Mouse (Mus musculus) liver, embryonic 12.5 days (tissue): ENCODE results near the gene Fam111a. TPM values are rescaled to one million over a fixed set of nuclear protein-coding genes. Genes with fewer than 3 reads are reported as not detected.
A peak's percentile ranks its signal among the peaks of the same experiment; 100 is the strongest.

Experiments used
- ATAC-seq: fragments of 200-750 bp; cut with Nextera tagmentation; 2 replicates; pipeline ENCODE4 v1.8.0; 2017; ENCODE audit warnings: moderate number of reproducible peaks, mild to moderate bottlenecking, moderate library complexity
- H3K27ac ChIP-seq: fragments of 300-500 bp; sonication (generic); 2 replicates; pipeline ENCODE4 v1.5.1; 2016; ENCODE audit warnings: mild to moderate bottlenecking
- H3K27me3 ChIP-seq: fragments of 300-500 bp; sonication (generic); replicated peaks from 2 replicates; pipeline ENCODE4 v1.6.1; 2016; ENCODE audit warnings: mild to moderate bottlenecking, moderate library complexity
- H3K36me3 ChIP-seq: fragments of 300-500 bp; sonication (generic); 2 replicates; pipeline ENCODE4 v1.6.1; 2016; ENCODE audit warnings: mild to moderate bottlenecking, moderate library complexity
- H3K4me1 ChIP-seq: fragments of 300-500 bp; sonication (generic); 2 replicates; pipeline ENCODE4 v1.6.1; 2016
- H3K4me2 ChIP-seq: fragments of 300-500 bp; sonication (generic); 2 replicates; pipeline ENCODE4 v1.6.1; 2016; ENCODE audit warnings: mild to moderate bottlenecking, moderate library complexity
- H3K4me3 ChIP-seq: fragments of 300-500 bp; sonication (generic); 2 replicates; pipeline ENCODE4 v1.5.1; 2016; ENCODE audit warnings: mild to moderate bottlenecking, moderate library complexity
- H3K9ac ChIP-seq: fragments of 300-500 bp; sonication (generic); 2 replicates; pipeline ENCODE4 v1.6.1; 2016; ENCODE audit warnings: mild to moderate bottlenecking, moderate library complexity
- H3K9me3 ChIP-seq: fragments of 300-500 bp; sonication (generic); replicated peaks from 2 replicates; pipeline ENCODE4 v1.6.1; 2016; ENCODE audit warnings: mild to moderate bottlenecking, moderate library complexity
- WGBS: fragments of 180-500 bp; shearing (Covaris S2); methylation state at CpG from one replicate; pipeline ENCODE4 v1.1.7; 2016; ENCODE audit not compliant: insufficient replicate concordance; 5-methylcytosine and 5-hydroxymethylcytosine counted together
- polyA plus RNA-seq: library from polyadenylated mRNA; unstranded; fragments of >200 nt; fragmentation: Nextera tagmentation; extraction: Ambion mirVana; gene quantifications from 2 replicates; pipeline ENCODE4 v1.2.1, GENCODE M21; 2016

Gene Fam111a
- polyA plus RNA-seq, 1 experiment from 2014 or later, result 34.1 TPM

GRCm38 (mm10) chr19:12517671-12518540 is 27.6 kb upstream of the Fam111a start:
- H3K9ac ChIP-seq, result peak overlapping the region; percentile 27
- no peaks in the 10 kb centered on the region for H3K27me3 ChIP-seq
- H3K27ac ChIP-seq, result no peak overlapping the region

GRCm38 (mm10) chr19:12518541-12518890 is 27.0 kb upstream of the Fam111a start:
- Histone ChIP-seq H3K9me3 (no peaks in the 10 kb centered on the region), H3K4me2 (peak overlapping the region; percentile 57), H3K36me3 (no peaks in the 10 kb centered on the region), H3K27ac (no peak overlapping the region), H3K4me3 (peak overlapping the region; percentile 50), H3K27me3 (no peaks in the 10 kb centered on the region), H3K9ac (no peak overlapping the region), H3K4me1 (no peaks in the 10 kb centered on the region)
- ATAC-seq, result no peak

More at GRCm38 (mm10) chr19:12517671-12518540, 27.6 kb upstream of the Fam111a start:
- Histone ChIP-seq H3K4me3 (peak overlapping the region; percentile 50), H3K4me2 (peak overlapping the region; percentile 57), H3K36me3 (no peaks in the 10 kb centered on the region), H3K9me3 (no peaks in the 10 kb centered on the region), H3K4me1 (no peaks in the 10 kb centered on the region)
- 2% methylated on average over 16 of the region's 16 CpGs for WGBS
- no peak for ATAC-seq

GRCm38 (mm10) chr19:12523377-12523776 is 22.2 kb upstream of the Fam111a start:
- Histone ChIP-seq H3K4me1 (no peaks in the 10 kb centered on the region), H3K9ac (no peak overlapping the region), H3K4me3 (no peak overlapping the region), H3K27me3 (no peaks in the 10 kb centered on the region), H3K9me3 (no peaks in the 10 kb centered on the region), H3K36me3 (no peaks in the 10 kb centered on the region), H3K27ac (no peak overlapping the region), H3K4me2 (no peak overlapping the region)
- 40% methylated on average over 4 of the region's 4 CpGs for WGBS
- no peak for ATAC-seq

GRCm38 (mm10) chr19:12537168-12537567 is 8.4 kb upstream of the Fam111a start:
- no peak overlapping the region for H3K4me2 ChIP-seq
- H3K27me3 ChIP-seq, result no peaks in the 10 kb centered on the region
- no peak overlapping the region for H3K27ac ChIP-seq
- no peaks in the 10 kb centered on the region for H3K36me3 ChIP-seq
- H3K4me1 ChIP-seq, result no peaks in the 10 kb centered on the region
- H3K9ac ChIP-seq, result no peak overlapping the region
- H3K9me3 ChIP-seq, result no peaks in the 10 kb centered on the region
- no peak overlapping the region for H3K4me3 ChIP-seq
- ATAC-seq, result no peak

GRCm38 (mm10) chr19:12539975-12540374 is 5.6 kb upstream of the Fam111a start:
- Histone ChIP-seq H3K36me3 (no peaks in the 10 kb centered on the region), H3K9me3 (no peaks in the 10 kb centered on the region), H3K4me3 (no peak overlapping the region), H3K4me1 (no peaks in the 10 kb centered on the region), H3K27ac (no peak overlapping the region), H3K4me2 (no peak overlapping the region), H3K9ac (no peak overlapping the region), H3K27me3 (no peaks in the 10 kb centered on the region)
- WGBS, result 62% methylated on average over 1 of the region's 1 CpGs
- no peak for ATAC-seq

GRCm38 (mm10) chr19:12540727-12541126 is 4.8 kb upstream of the Fam111a start:
- ATAC-seq, result no peak
- no peak overlapping the region for H3K27ac ChIP-seq
- no peak overlapping the region for H3K9ac ChIP-seq
- WGBS, result 43% methylated on average over 3 of the region's 3 CpGs
- no peak overlapping the region for H3K4me2 ChIP-seq
- H3K36me3 ChIP-seq, result no peaks in the 10 kb centered on the region
- H3K27me3 ChIP-seq, result no peaks in the 10 kb centered on the region
- no peaks in the 10 kb centered on the region for H3K9me3 ChIP-seq
- no peak overlapping the region for H3K4me3 ChIP-seq
- no peaks in the 10 kb centered on the region for H3K4me1 ChIP-seq

GRCm38 (mm10) chr19:12541644-12542043 is 3.9 kb upstream of the Fam111a start:
- Histone ChIP-seq H3K4me2 (no peak overlapping the region), H3K36me3 (no peaks in the 10 kb centered on the region), H3K27ac (no peak overlapping the region), H3K9me3 (no peaks in the 10 kb centered on the region), H3K27me3 (no peaks in the 10 kb centered on the region), H3K4me3 (no peak overlapping the region), H3K9ac (no peak overlapping the region), H3K4me1 (no peaks in the 10 kb centered on the region)
- 19% methylated on average over 2 of the region's 2 CpGs for WGBS
- no peak for ATAC-seq

GRCm38 (mm10) chr19:12549166-12549565 is 3.6 kb downstream of the Fam111a start:
- 58% methylated on average over 5 of the region's 5 CpGs for WGBS
- Histone ChIP-seq H3K27me3 (no peaks in the 10 kb centered on the region), H3K9me3 (no peaks in the 10 kb centered on the region), H3K27ac (no peak overlapping the region), H3K4me3 (no peak overlapping the region), H3K4me1 (no peaks in the 10 kb centered on the region), H3K36me3 (no peaks in the 10 kb centered on the region), H3K4me2 (no peak overlapping the region), H3K9ac (no peak overlapping the region)
- no peak for ATAC-seq

- H3K9ac ChIP-seq, result no peak overlapping the region
- no peak overlapping the region for H3K4me2 ChIP-seq
- H3K4me1 ChIP-seq, result no peaks in the 10 kb centered on the region
- no peak overlapping the region for H3K4me3 ChIP-seq
- no peak overlapping the region for H3K27ac ChIP-seq
- H3K9me3 ChIP-seq, result no peaks in the 10 kb centered on the region
- H3K27me3 ChIP-seq, result no peaks in the 10 kb centered on the region
- no peaks in the 10 kb centered on the region for H3K36me3 ChIP-seq
- ATAC-seq, result no peak
- WGBS, result 66% methylated on average over 5 of the region's 5 CpGs
Measured at GRCm38 (mm10) chr19:12550005-12550942, 4.7 kb downstream of the Fam111a start.

- H3K4me2 ChIP-seq, result no peak overlapping the region
- H3K27ac ChIP-seq, result no peak overlapping the region
- ATAC-seq, result no peak
- H3K36me3 ChIP-seq, result no peaks in the 10 kb centered on the region
- no peaks in the 10 kb centered on the region for H3K27me3 ChIP-seq
- WGBS, result 64% methylated on average over 2 of the region's 2 CpGs
- no peak overlapping the region for H3K4me3 ChIP-seq
- no peaks in the 10 kb centered on the region for H3K9me3 ChIP-seq
- no peaks in the 10 kb centered on the region for H3K4me1 ChIP-seq
- H3K9ac ChIP-seq, result no peak overlapping the region
Measured at GRCm38 (mm10) chr19:12556293-12556692, 10.8 kb downstream of the Fam111a start.

- no peak overlapping the region for H3K4me3 ChIP-seq
- H3K27ac ChIP-seq, result no peak overlapping the region
- no peak for ATAC-seq
- no peaks in the 10 kb centered on the region for H3K27me3 ChIP-seq
- no peaks in the 10 kb centered on the region for H3K4me1 ChIP-seq
- no peak overlapping the region for H3K4me2 ChIP-seq
- H3K9me3 ChIP-seq, result no peaks in the 10 kb centered on the region
- WGBS, result 54% methylated on average over 4 of the region's 4 CpGs
- no peak overlapping the region for H3K9ac ChIP-seq
- no peaks in the 10 kb centered on the region for H3K36me3 ChIP-seq
Measured at GRCm38 (mm10) chr19:12558219-12558618, 12.7 kb downstream of the Fam111a start.

- Histone ChIP-seq H3K9ac (no peak overlapping the region), H3K4me2 (no peak overlapping the region), H3K27me3 (no peaks in the 10 kb centered on the region), H3K27ac (no peak overlapping the region), H3K4me1 (no peaks in the 10 kb centered on the region), H3K9me3 (no peaks in the 10 kb centered on the region), H3K36me3 (no peaks in the 10 kb centered on the region), H3K4me3 (no peak overlapping the region)
- no peak for ATAC-seq
Measured at GRCm38 (mm10) chr19:12564197-12564596, 18.7 kb downstream of the Fam111a start.
